Mouse (Mus musculus) gonadal fat pad, adult 2 months (tissue): ENCODE measurements around the gene Cryga. TPM values are rescaled to one million over a fixed set of nuclear protein-coding genes. Genes with fewer than 3 reads are reported as not detected.
"Not testable (repeated sequence)": the region's sequence is repeated elsewhere in the genome, so short reads cannot be mapped to it uniquely, and the experiment has no call there.

Source experiments
- DNase-seq: peaks from one replicate; pipeline ENCODE4 v3.0.0-alpha.2; 2012; ENCODE audit warnings: low read depth
- polyA plus RNA-seq: library from polyadenylated mRNA; depleted of rRNA; stranded (reverse); fragments of >200 nt; gene quantifications from 2 replicates; pipeline ENCODE4 v1.2.3, GENCODE M21; 2012; rRNA removed

Gene Cryga
- polyA plus RNA-seq, 1 experiment = not detected

GRCm38 (mm10) chr1:65090370-65090769 lies 12.8 kb downstream of the Cryga start:
- DNase-seq = no peak

DNA sequence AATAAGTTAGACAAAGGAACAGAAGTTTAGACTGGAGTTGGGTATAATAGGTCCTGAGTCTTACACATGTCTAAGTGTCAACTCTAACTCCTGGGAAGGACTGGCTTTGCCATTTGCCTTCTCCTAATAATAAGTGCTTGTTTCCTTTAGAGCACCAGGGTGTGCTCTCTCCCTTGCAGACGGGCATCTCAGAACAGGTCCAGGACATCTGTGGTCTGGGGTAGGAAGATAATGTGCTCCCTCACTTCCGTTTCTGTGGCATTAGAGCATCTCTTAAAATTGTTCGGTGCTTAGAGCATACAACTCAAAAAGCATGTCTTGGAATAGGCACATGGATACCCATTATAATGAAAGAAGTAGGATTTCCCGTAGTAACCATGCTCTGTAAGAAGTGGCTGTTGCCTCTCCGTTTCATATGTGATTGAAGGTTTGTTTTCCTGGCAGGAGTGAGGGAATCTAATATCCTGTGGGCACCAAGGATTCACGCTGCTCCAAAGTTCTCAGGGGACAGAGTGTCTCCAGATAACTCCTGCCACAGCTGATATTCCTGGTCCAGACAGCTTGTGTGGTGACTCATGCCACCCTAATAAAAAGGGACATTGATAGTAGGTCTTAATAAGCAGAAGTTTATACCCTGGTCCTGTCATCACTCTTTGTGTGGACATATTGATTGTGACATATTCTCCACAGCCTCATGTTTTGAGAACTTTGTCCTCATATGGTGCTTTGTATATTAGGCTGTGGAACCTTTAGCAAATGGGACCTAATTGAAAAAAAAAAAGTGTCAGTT lies 14.4 kb downstream of the Cryga start:
- DNase-seq = no peak

GRCm38 (mm10) chr1:65082188-65082587 lies 21.0 kb downstream of the Cryga start, which contains the start of gene Crygb:
Crygb (minus strand) TSS chr1:65082288.
- no peak for DNase-seq

DNA sequence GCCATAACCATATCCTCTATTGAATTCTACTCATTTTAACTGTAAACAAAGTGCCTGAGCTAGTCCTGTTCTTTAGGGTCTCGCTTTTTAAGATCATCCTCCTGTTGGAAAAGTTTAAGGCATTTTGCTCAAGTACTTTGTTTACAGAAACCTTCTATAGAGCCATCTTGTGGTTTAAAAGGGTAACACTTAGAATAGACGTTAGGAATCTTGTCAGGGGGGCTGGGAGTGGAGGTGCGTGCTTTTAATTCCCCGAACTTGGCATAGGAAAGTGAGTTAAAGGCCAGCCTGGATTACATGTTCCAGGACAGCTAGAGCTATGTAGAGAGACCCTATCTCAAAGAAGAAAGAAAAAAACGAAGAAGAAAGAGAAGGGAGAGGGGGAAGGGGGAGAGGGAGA lies 27.6 kb downstream of the Cryga start:
- DNase-seq = no peak

GRCm38 (mm10) chr1:65073589-65073988 lies 29.6 kb downstream of the Cryga start, which contains the start of gene Crygc:
Crygc (minus strand) TSS chr1:65073689.
- no peak for DNase-seq

DNA sequence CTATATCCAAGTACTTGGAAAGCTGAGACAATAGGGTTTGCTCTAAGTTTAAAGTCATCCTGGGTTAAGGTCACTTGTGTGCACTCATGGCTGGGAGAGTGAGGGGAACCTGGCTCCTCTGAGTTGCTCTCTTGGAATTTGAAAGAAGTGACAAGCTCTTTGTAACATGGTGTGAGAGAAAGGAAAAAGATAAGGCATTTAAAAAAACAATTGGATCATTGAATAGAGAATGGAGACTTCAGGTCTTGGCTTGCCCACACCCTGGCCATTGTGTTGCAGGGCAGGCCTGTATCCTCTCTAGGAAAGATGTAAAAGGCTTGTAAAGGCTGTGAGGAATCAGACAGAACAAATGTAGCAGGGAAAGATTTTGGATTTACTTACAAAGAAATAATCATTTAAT lies 35.3 kb downstream of the Cryga start:
- no peak for DNase-seq

DNA sequence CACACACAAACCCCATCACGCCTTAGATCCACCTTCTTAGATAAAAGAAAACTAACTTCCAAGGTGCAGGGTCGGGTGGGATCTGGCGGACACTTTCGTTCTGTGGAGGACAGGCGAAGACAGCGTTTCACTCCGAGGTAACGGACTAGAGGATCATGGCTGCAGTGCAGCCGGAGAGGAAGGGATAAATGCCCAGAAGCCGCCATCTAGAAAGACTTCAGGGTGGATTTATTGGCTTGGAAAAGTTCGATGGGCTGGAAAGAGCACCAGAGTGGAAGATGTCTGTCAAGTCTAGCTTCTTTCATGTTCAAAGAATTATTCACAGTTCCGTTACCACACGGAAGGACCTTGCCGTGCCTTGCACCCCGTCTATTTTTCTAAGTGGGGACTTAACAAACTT lies 39.0 kb downstream of the Cryga start:
- DNase-seq = no peak

- DNase-seq = no peak
Observed at GRCm38 (mm10) chr1:65063352-65063751, 39.8 kb downstream of the Cryga start, which contains the start of gene Crygd. Crygd (minus strand) TSS chr1:65063452.

- no peak for DNase-seq
Observed at GRCm38 (mm10) chr1:65052140-65052539, 51.0 kb downstream of the Cryga start.

DNA sequence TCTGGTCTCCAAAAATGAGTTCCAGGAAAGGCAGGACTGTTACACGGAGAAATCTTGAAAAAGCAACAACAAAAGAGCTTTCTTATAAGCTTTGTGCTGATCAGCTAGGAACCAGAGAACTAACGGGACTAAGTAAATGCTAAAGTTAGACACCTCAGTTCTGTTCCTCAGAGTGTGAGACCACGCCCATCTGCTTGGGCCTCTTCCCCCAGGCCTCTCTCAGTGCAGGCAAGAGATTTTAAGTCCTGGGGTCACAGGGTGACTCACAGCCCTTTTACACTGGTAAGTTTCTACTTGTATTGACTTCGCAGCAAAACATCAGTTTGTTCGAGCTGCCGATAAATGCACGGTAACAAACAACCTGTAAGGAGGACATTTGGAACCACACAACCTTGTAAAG lies 51.5 kb downstream of the Cryga start:
- DNase-seq = no peak

GRCm38 (mm10) chr1:65050952-65051351 lies 52.2 kb downstream of the Cryga start, which contains the start of gene Cryge:
Cryge (minus strand) TSS chr1:65051149.
- DNase-seq = not testable (repeated sequence)

Other genes with a start within 250 kb of the Cryga start
- gene Plekhm3, start 146.5 kb downstream of the Cryga start, polyA plus RNA-seq = 5.1 and 5.5 TPM in 2 replicates
- gene Akr1cl, start 70.6 kb downstream of the Cryga start, polyA plus RNA-seq = 1.1 and 1.2 TPM in 2 replicates
- 0.45 TPM in 1 of 2 replicates, not detected in the other for gene Cryge, start 52.2 kb downstream of the Cryga start, polyA plus RNA-seq
- 0.38 TPM in 1 of 2 replicates, not detected in the other for gene Crygd, start 39.9 kb downstream of the Cryga start, polyA plus RNA-seq
- gene Crygc, start 29.7 kb downstream of the Cryga start, polyA plus RNA-seq = 38.9 and 62.2 TPM in 2 replicates
- not detected in 2 replicates for gene Crygb, start 21.1 kb downstream of the Cryga start, polyA plus RNA-seq
- not detected in 2 replicates for gene Gm28845, start 16.2 kb upstream of the Cryga start, polyA plus RNA-seq
- 0.23 TPM in 1 of 2 replicates, not detected in the other for gene D630023F18Rik, start 19.8 kb upstream of the Cryga start, polyA plus RNA-seq
- 63.7 and 86.8 TPM in 2 replicates for gene Idh1, start 83.1 kb upstream of the Cryga start, polyA plus RNA-seq
- 8.8 and 9.1 TPM in 2 replicates for gene Pikfyve, start 83.3 kb upstream of the Cryga start, polyA plus RNA-seq
- 0.05 TPM in 2 replicates for gene Pth2r, start 178.7 kb upstream of the Cryga start, polyA plus RNA-seq